Mouse (Mus musculus) erythroid progenitor cell, adult 5-6 weeks (primary cell): ENCODE data around the gene Miox. TPM values are rescaled to one million over a fixed set of nuclear protein-coding genes. Genes with fewer than 3 reads are reported as not detected.

Experiments
- ATAC-seq: replicated peaks from 2 replicates; pipeline ENCODE4 v1.8.0; 2016; ENCODE audit warnings: moderate number of reproducible peaks, mild to moderate bottlenecking, moderate TSS enrichment, inconsistent platforms; ENCODE audit not compliant: poor library complexity, low FRiP score, severe bottlenecking
- total RNA-seq, 2 experiments: library from RNA; stranded (forward) in 1 of 2; stranded (reverse) in 1 of 2; fragments of 150-400 nt in 1 of 2; fragments of 186-747, 209-891 nt in 1 of 2; gene quantifications; 2 replicates each; pipeline versions ENCODE4 v1.2.3 to v1.2.4; 2015 to 2017; ENCODE audit warnings: low replicate concordance in 2 of 2

Miox gene
- total RNA-seq, 2 experiments from 2014 or later: not detected

DNA sequence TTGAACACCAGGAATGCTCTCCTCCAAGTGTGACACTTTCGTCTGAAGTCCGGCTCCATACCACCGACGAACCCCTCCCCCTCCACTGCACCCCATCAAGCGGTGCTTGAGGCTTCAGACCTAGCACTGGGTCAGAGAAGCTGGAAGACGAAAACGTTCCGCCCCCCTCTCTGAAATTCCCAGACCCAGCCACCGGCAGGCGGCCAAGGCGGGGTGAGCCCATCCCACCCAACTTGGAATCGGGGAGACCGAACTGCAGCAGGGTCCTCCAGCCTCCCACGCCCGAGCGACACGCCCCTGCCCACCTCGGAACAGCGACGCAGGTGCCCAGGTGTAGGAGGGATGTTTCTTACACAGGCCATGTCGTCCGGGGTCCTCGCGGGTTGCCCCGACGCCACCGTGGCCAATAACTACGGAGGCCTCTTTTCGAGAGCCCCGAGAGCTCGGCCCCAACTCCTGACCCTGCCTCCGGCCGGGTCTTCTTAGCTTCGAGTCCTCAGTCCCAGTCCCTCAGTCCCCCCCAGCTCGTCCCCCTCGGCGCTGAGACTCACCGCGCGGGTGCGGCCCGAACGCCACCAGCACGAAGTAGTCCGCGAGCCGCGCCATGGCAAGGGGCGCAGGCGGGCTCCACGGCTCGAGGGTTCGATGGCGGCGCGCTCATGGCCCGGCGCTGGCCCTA, 19.5 kb upstream of the Miox start:
- ATAC-seq: peak; percentile 4; the same call in 1 of the 2 replicates

DNA sequence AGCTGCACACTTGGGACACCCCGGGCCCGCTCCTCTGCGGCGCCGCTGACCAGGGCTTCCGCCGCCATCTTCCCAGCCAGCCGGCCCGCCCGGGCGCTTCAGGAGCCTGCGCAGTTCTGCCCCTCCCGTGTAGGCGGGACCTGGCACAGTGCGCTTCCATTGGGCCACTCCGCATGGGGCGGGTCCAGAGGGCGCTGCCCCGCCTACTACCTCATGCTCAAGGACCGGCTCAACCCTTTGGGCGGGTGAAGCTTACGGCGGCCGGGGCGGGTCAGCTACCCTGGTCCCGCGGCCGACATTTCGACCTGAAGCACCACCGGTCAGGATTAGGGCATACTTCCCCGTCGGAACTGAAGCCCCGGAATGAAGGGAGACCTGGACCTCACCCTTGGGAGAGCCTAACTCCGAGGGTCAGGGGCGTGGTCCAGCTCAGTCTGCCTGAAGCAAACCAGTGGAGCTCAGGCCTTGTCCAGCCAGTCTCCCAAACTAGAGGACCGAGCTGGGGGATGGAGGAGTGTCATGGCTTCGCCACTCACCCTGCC, 18.9 kb upstream of the Miox start, which contains the start of gene Sbf1:
Gene Sbf1, minus strand, starts transcription at position 122 of the 542 bp plus-strand sequence.
- peak; percentile 96 for ATAC-seq

DNA sequence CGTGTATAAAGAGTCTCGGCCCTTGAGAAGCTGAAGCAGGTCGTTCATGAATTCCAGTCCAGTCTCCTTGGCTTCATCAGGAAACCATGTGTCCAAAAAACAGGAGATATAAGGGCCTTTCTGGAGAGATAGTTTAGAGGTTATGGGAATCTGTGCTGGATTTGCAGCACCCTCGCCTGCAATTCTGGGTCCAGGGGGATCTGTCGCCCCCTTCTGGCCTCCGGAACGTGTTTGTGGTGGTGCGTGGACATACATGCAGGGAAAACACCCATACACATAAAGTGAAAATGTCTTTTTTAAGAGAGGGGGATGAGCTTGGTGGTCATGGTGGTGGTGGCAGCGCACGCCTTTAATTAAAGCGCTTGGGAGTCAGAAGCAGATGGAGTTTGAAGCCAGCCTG, 18.1 kb upstream of the Miox start:
- ATAC-seq: no peak

DNA sequence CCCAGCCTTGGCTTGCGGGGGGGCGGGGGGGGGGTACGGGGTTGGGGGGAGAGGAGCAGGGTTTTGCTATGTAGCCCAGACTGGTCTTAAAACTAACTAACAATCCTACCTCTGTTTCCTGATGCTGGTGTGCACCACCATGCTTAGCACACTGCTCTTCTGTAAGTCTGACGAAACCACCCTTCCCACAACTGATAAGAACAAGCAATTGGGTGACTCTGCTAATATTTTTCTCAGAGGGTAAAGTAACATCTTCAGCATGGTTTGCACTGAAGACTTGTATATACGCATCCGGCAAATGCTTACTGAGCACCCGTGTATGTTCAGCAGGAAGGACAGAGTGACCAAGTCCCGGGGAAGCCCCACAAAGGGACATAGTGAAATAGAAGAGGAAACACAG, 12.9 kb upstream of the Miox start:
- ATAC-seq: no peak

DNA sequence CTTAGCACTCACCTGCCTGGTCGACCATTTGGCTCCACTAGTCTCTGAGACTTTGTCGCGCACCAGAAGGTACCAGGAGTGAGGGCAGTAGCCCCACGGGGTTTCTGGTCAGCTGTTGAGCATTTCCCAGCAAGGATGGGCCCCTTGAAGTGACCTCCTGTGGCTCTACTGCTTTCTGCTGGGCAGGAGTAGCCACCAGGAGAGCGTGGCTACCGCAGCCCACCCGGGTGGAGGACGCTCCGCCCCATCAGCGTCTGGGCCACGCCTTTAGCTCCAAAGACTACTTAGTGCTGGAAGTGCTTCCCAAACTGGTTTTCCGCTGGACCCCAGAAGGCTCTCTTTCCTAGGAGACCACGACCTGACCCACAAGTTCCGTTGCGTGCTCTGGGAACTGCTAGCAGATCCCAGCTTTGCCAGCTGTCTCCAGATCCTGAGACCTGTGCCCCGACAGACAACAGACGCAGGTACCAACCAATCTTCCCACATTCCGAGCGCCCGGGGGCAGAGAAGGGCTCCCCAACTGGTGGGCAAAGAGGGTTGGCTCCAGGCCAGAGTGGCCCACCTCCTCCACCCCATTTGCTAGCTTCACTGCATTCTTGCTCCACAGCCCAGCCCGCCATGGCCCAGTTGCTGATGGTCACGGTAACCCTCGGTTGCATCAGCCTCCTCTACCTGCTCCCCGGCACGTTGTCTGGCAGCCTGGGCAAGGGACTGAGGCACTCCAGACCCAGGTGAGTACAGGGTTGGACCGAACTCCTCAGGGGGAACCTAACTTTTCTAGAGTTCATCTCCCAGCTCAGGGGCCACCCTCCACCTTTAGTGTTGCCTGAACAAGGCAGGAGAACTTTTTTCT, 11.3 kb upstream of the Miox start, which contains the start of gene Adm2:
Gene Adm2, plus strand, starts transcription at position 51 of the 853 bp plus-strand sequence.
- no peak for ATAC-seq

DNA sequence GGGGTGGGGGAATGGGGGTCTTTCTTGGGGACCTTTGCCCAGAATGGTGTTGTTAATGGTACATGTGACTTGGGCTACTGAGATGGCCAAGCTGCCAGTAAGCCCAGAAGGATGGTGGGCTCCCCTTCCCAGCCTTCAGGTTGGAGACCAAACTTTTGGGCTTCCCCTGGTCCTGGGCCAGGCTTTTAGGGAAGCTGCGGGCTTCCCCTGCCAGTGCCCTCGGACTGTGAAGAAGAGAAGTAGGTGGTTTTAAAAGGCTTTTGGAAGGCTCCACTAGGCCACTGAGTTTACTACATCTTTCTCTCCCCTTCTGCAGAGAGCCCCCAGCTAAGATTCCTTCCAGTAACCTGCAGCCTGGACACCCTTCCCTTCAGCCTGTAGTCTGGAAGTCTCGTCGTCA, 10.5 kb upstream of the Miox start:
- no peak for ATAC-seq

DNA sequence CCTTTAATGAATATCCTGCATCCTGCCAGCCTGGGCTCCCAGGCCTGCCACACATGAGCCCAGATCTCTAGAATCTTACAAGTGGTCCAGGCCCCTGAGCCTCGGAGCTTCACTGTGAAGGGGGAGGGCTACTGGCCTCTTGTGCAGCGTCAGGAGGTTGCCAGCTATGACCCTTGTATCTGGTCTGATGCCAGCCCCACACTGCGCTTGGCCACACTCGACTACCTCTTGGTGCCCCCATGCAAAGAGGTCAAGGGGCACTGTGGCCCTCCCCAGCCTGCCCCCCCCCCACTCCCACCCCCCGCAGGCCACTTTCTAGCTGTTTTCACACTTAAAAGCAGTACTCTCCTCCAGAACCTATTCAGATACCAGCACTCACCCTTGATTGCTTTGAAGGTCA, 7.8 kb upstream of the Miox start:
- no peak for ATAC-seq

DNA sequence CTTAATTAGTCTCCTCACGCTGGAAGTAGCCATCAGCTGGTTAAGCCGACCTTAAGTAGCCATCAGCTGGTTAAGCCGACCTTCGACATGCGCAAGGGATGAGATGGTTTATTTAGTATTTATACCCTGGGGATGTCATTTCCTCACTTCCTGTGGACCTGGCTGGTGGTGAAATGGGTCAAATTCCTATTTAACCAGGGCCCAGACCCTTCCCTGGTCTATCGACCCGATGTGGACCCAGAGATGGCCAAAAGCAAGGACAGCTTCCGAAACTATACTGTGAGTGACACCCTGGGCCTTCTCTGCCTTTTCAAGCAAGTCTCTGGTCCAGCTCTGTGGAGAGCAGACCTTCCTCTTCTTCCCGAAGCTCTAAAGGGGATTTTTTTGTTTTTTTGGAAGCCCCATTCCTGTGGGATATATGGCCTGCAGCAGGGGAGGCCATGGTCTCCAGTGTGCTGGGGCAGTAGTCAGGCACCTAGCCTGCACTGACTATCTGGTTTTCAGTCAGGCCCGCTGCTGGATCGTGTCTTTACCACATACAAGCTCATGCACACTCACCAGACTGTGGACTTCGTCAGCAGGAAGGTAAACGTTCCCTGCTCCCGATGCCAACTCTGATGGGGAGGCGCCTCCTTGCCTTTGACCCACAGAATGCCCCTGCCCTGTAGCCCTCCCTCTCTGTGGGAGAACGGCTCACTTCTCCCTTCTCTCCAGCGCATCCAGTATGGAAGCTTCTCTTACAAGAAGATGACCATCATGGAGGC, 758 bp downstream of the Miox start:
- no peak for ATAC-seq

DNA sequence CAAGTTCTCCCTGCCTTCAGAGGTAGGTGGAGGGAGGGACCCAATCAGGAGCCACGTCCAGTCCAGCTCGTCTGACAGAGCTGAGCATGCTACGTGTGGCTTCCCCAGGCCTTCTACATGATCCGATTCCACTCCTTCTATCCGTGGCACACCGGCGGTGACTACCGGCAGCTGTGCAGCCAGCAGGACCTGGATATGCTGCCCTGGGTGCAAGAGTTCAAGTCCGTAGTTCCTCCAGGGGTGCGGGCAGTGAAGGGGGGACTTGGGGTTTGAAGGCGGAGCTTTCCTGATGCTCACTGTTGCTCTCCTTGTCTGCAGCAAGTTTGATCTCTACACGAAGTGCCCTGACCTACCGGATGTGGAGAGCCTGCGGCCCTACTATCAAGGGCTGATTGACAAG, 2.2 kb downstream of the Miox start:
- ATAC-seq: no peak

DNA sequence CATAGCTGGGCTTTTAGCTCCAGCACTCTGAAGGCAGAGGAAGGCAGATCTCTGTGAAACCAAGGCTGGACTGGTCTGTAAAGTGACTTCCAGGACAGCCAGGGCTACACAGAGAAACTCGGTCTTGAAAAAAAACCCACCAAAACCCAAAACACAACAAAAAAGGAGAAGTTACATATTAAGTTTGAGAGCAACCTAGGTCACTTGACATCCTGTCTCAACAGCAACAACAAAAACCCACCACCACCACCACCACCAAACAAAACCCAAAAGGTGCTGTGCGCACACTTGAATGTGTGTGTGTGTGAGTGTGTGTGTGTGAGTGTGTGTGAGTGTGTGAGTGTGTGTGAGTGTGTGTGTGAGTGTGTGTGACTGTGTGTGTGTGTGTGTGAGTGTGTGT, 5.5 kb downstream of the Miox start:
- no peak for ATAC-seq

DNA sequence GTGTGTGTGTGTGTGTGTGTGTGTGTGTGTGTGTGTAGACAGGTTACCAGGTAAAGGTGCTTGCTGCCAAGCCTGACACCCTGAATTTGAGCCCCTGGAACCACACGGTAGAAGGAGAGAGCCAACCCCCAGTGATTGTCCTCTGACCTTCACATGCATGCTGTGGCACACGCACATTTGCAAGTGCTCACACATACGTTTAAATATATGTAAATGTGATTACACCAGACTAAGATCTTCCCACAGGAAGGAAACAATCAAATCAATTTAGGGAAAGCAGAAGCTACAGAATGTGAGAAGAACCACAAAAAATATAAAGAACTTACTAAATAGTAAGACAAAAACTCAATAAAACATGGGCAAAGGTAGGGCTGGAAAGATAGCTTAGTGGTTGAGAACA, 5.9 kb downstream of the Miox start:
- no peak for ATAC-seq

DNA sequence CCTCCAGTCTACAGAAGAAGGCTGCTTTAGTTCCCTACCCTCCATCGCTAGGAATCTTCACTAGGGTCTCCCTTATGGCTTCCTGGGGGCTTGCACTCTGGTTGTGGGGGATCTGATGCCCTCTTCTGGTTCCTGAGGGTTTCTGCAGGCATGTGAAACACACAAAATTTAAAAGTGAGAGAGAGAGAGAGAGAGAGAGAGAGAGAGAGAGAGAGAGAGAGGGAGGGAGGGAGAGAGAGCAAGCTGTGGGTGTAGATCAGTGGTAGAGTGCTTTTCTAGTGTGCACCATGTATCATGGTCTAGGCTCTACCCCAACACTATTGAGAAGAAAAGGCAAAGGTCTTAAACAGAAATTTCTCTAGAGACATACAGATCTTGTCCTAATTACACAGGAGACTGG, 7.5 kb downstream of the Miox start:
- no peak for ATAC-seq

DNA sequence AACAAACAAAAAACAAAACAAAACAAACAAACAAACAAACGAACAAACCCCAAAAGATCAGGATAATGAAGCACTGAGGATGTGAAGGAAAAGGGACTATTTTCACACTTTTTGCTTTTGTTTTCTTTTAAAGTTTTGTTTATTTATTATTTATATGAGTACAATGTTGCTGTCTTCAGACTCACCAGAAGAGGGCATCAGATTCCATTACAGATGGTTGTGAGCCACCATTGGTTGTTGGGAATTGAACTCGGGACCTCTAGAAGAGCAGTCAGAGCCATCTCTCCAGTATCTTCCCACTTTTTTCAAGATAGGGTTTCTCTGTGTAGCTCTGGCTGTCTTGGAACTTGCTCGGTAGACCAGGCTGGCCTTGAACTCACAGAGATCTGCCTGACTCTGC, 9.1 kb downstream of the Miox start:
- ATAC-seq: no peak

DNA sequence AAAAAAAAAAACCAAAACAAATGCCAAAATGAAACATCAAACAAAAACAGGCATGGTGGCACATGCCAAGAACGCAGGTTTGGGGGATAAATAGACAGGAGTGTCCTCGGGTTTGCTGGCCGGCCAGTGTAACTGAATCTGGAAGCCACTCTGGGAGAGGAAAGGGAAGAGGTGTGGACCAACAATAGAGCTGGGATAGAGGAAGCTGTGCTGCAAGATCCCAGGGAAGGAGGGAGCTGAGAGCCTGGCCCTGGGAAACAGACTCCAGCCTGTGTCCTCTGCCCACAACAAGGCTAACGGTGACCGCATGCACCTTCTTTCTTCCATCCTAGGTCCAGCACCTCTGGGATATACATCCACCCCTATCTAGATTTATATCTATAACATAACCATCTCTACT, 16.2 kb downstream of the Miox start:
- ATAC-seq: no peak

DNA sequence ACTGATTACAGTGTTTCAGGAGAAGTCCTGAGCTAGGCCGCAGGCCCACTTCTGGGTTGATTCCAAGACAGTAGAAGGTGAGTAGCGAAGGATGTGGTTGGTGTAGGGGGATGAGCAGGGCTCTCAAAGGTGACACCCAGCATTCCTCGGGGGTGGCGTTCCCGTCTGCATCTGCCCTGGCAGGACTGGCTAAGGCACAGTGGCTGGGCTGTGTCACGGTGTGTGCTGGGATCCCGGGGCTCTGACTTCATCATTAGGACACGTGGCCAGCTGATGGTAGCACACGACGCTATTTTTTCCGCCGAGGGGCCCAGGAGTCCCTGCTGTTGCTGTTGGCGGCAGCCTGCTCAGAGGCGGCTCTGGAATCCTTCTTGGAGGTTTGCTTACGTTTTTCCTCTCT, 17.1 kb downstream of the Miox start:
- ATAC-seq: no peak

DNA sequence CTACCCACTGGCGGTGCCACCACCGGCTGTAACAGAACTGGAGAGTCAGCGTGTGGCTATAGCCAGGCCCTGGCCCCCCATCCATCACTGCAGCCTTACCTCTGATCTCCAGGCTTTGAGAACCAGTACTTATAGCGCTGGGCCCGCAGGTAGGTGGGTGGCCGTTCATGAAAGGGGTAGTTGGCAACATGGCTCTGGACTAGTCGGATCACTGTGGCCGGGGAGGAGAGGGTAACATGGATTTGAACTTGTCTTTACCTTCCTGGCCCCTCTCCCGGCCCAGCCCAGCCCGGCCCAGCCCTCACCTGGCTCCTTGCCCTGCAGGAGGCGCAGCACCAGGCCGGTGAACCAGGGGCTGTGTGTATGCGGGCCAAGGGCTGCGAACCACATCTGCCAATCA, 17.9 kb downstream of the Miox start:
- no peak for ATAC-seq

DNA sequence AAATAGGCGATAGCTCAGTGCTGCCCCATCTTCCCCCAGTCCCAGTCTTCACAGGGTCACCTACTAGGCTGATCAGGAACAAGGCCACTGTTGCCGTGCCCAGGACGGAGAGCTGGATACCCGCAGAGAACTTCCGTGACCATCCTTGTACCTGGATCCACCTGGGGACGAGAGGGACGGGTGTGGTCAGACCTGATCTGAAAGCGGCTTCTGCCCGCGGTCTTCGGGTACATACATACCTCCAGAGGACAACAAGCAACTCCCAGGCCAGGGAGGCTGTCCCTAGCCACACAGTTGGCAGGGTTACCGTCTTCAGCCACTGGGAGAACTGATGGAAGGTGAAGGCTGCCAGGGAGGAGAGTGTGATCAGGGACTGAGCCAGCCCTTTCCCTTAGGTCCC, 18.6 kb downstream of the Miox start:
- no peak for ATAC-seq

DNA sequence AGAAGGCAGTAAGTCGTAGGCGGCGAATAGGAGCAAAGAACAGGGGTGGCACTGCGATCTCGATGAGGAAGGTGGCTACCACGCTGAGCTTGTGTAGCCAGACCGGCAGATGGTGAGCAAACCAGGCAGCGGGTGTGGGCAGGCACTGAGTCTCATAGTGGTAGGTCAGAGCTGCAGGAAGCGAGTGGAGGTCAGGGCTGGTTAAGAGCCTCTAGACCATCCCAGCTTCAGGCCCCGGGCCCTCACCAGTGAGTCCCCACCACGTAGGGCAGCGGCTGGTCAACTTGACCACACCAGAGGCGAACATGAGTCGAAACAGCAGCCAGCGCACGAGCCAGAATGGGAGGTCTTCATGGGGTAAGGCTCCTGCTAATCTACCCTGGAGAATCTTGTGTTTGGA, 19.6 kb downstream of the Miox start:
- ATAC-seq: no peak

DNA sequence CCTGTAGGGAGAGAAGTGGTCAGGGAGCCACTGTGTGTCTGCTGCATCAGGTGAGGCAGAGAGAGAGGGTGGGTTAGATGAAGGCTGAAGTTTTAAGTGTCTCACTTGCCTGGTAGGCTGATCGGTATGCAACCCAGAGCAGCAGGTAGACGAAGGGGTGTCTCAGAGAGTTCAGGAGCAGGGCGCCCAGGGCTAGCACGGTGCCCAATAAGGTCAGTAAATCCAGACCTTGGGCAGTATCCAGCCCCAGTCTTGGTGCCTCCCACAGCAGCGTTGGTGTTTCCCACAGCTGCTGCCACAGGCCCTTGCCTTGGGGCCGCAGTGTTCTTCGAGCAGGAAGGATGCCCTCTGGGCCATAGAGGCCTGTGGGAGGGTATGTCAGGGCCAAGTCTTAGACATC, 20.3 kb downstream of the Miox start:
- no peak for ATAC-seq
